ENCODE assay signal across 8 mouse cellular contexts in the genomic region with DNA sequence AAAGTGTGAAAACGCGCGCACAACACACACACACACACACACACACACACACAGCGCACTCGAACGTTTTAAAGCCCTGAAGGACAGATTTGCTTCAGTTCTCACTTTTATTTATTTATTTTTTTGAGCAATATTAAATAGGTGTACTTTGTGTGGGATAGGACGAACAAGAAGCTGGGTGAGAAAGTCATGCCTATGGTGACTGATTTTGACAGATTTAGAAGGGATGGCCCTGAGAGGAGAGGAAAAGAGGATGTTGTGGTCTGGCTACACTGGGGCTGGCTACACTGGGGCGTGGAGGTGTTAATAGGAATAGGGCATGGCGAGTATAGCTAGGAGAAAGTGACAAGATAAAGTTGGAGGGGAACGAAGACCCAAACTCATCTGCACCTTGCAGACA. TPM values are rescaled to one million over a fixed set of nuclear protein-coding genes. Genes with fewer than 3 reads are reported as not detected.
DNase-seq lines count a peak whose midpoint lies in the region; ATAC-seq lines count a peak whose summit lies in the region.

No protein-coding gene starts in this region.

- no peaks in the 10 kb centered on the region for H3K27me3 ChIP-seq in forebrain, embryonic 10.5 days (ENCODE audit: poor library complexity, severe bottlenecking)
- no peaks in the 10 kb centered on the region for H3K27me3 ChIP-seq in limb, embryonic 13.5 days
- no peaks in the 10 kb centered on the region for H3K27me3 ChIP-seq in neural tube, embryonic 13.5 days

- 69% methylated on average over 10 of the region's 10 CpGs for WGBS in forebrain, embryonic 10.5 days
- 65% methylated on average over 10 of the region's 10 CpGs for WGBS in limb, embryonic 13.5 days
- WGBS in neural tube, embryonic 13.5 days: 61% methylated on average over 10 of the region's 10 CpGs

- no peaks in the 10 kb centered on the region for H3K9me3 ChIP-seq in forebrain, embryonic 10.5 days
- no peaks in the 10 kb centered on the region for H3K9me3 ChIP-seq in limb, embryonic 13.5 days
- no peaks in the 10 kb centered on the region for H3K9me3 ChIP-seq in neural tube, embryonic 13.5 days

- peak overlapping the region; percentile 98 for H3K9ac ChIP-seq in limb, embryonic 13.5 days
- H3K9ac ChIP-seq in neural tube, embryonic 13.5 days: peak overlapping the region; percentile 99

- H3K27ac ChIP-seq in forebrain, embryonic 10.5 days: peak overlapping the region; percentile 99
- H3K27ac ChIP-seq in limb, embryonic 13.5 days: no peak overlapping the region; the same call in 1 of the 2 replicates
- H3K27ac ChIP-seq in neural tube, embryonic 13.5 days (replicated peaks): peak overlapping the region; percentile 98

- peaks cover 28% of the 10 kb centered on the region for H3K4me1 ChIP-seq in forebrain, embryonic 10.5 days
- H3K4me1 ChIP-seq in limb, embryonic 13.5 days: peaks cover 23% of the 10 kb centered on the region
- peaks cover 32% of the 10 kb centered on the region for H3K4me1 ChIP-seq in neural tube, embryonic 13.5 days (replicated peaks)

- peak overlapping the region; percentile 91 for H3K4me2 ChIP-seq in limb, embryonic 13.5 days (replicated peaks)
- peak overlapping the region; percentile 90 for H3K4me2 ChIP-seq in neural tube, embryonic 13.5 days

- no peaks in the 10 kb centered on the region; the same call in 1 of the 2 replicates for H3K36me3 ChIP-seq in forebrain, embryonic 10.5 days (replicated peaks)
- H3K36me3 ChIP-seq in limb, embryonic 13.5 days: no peaks in the 10 kb centered on the region
- no peaks in the 10 kb centered on the region for H3K36me3 ChIP-seq in neural tube, embryonic 13.5 days

- H3K4me3 ChIP-seq in forebrain, embryonic 10.5 days: peak overlapping the region; percentile 99
- peak overlapping the region; percentile 98 for H3K4me3 ChIP-seq in limb, embryonic 13.5 days
- H3K4me3 ChIP-seq in neural tube, embryonic 13.5 days: peak overlapping the region; percentile 98

- DNase-seq in cerebellum, adult 9-10 months: peak; percentile 58
- no peak for DNase-seq in cerebellum, postnatal 36 days
- peak; percentile 25 for DNase-seq in 3T3-L1 (ENCODE audit: low read depth, low spot score)
- no peak for DNase-seq in forebrain, embryonic 10.5 days (ENCODE audit: extremely low spot score, low spot score)
- no peak for DNase-seq in frontal cortex, postnatal 36 days (ENCODE audit: low spot score in 2 of 2)
- DNase-seq in frontal cortex, postnatal 14 days (ENCODE audit: low spot score in 2 of 2): no peak

- no peak for ATAC-seq in limb, embryonic 13.5 days (ENCODE audit: low FRiP score, low read depth)
- no peak for ATAC-seq in neural tube, embryonic 13.5 days (ENCODE audit: low read depth)

RNA-seq across cellular contexts. Expression of a gene that starts 0.4 kb away (rescaled TPM):
- 82.2 and 85.7 TPM in 2 replicates for polyA plus RNA-seq in forebrain, embryonic 10.5 days (2016; fragmentation: Nextera tagmentation; extraction: Ambion mirVana)
- 63.5 and 72.1 TPM in 2 replicates for polyA plus RNA-seq in limb, embryonic 13.5 days (2015; fragmentation: Nextera tagmentation; extraction: Ambion mirVana)
- 101 and 109 TPM in 2 replicates for polyA plus RNA-seq in neural tube, embryonic 13.5 days (2015; fragmentation: Nextera tagmentation; extraction: Ambion mirVana)

Comparison
In these comparisons a context has a peak if more than half of its experiments do, and no peak if none do; other contexts are left out.
1. DNase-seq: peak in cerebellum, adult 9-10 months (single experiment) and 3T3-L1 (single experiment); none in cerebellum, postnatal 36 days (0 of 2), forebrain, embryonic 10.5 days (single experiment), frontal cortex, postnatal 36 days (0 of 2) and frontal cortex, postnatal 14 days (0 of 2).
2. Peak in every context shown above with its lines, with median percentiles within 50 percentile points of each other: H3K4me3 ChIP-seq.